Mouse (Mus musculus): ENCODE results near the gene Pou3f1. TPM values are rescaled to one million over a fixed set of nuclear protein-coding genes. Genes with fewer than 3 reads are reported as not detected.
"Not testable (repeated sequence)": the region's sequence is repeated elsewhere in the genome, so short reads cannot be mapped to it uniquely, and the experiment has no call there.

Gene Pou3f1
- total and polyA plus RNA-seq, 2 experiments from 2014 or later, result 4.8 to 6.3 TPM

- no peak for ATAC-seq
- Histone ChIP-seq H3K9me3 (ENCODE audit: low read length) (no peaks in the 10 kb centered on the region), H3K4me3 (ENCODE audit: low read length) (no peak overlapping the region), H3K27ac (no peak overlapping the region), H3K36me3 (ENCODE audit: insufficient read depth, low read length) (no peaks in the 10 kb centered on the region), H3K4me1 (ENCODE audit: insufficient read depth, low read length) (peaks cover 12% of the 10 kb centered on the region; the same call in 1 of the 2 replicates), H3K9ac (replicated peaks; ENCODE audit: low read length) (no peak overlapping the region), H3K4me2 (ENCODE audit: low read depth, low read length) (no peak overlapping the region), H3K27me3 (ENCODE audit: insufficient read depth, low read length) (no peaks in the 10 kb centered on the region)
- no peak for DNase-seq (ENCODE audit: low spot score)
- WGBS, result 82% methylated on average over 23 of the region's 23 CpGs
- no peak for TF ChIP-seq CTCF (IDR thresholded peaks at IDR 0.05; ENCODE audit: low read depth)
Observed at GRCm38 (mm10) chr4:124705661-124706269, 49.2 kb downstream of the Pou3f1 start.

GRCm38 (mm10) chr4:124707381-124708199, 51.0 kb downstream of the Pou3f1 start:
- H3K4me2 ChIP-seq (ENCODE audit: low read depth, low read length); ATAC-seq; H3K27me3 ChIP-seq (ENCODE audit: insufficient read depth, low read length); DNase-seq (ENCODE audit: low spot score); H3K9ac ChIP-seq (replicated peaks; ENCODE audit: low read length); H3K9me3 ChIP-seq (ENCODE audit: low read length); H3K36me3 ChIP-seq (ENCODE audit: insufficient read depth, low read length); H3K27ac ChIP-seq; H3K4me1 ChIP-seq (ENCODE audit: insufficient read depth, low read length); H3K4me3 ChIP-seq (ENCODE audit: low read length): not testable (repeated sequence)
- WGBS, result 82% methylated on average over 24 of the region's 25 CpGs

GRCm38 (mm10) chr4:124708200-124708517, 51.6 kb downstream of the Pou3f1 start:
- 9% methylated on average over 1 of the region's 1 CpGs for WGBS
- not testable (repeated sequence) for H3K36me3 ChIP-seq (ENCODE audit: insufficient read depth, low read length); H3K9ac ChIP-seq (replicated peaks; ENCODE audit: low read length); H3K4me2 ChIP-seq (ENCODE audit: low read depth, low read length); H3K27me3 ChIP-seq (ENCODE audit: insufficient read depth, low read length); H3K4me3 ChIP-seq (ENCODE audit: low read length); H3K4me1 ChIP-seq (ENCODE audit: insufficient read depth, low read length); ATAC-seq; DNase-seq (ENCODE audit: low spot score); H3K9me3 ChIP-seq (ENCODE audit: low read length)
- H3K27ac ChIP-seq, result peak overlapping the region; percentile 51; the same call in 1 of the 2 replicates

GRCm38 (mm10) chr4:124708518-124709477, 52.2 kb downstream of the Pou3f1 start:
- Histone ChIP-seq H3K4me2 (ENCODE audit: low read depth, low read length) (peak overlapping the region; percentile 60), H3K27me3 (ENCODE audit: insufficient read depth, low read length) (no peaks in the 10 kb centered on the region), H3K4me1 (ENCODE audit: insufficient read depth, low read length) (peaks cover 9% of the 10 kb centered on the region; the same call in 1 of the 2 replicates), H3K36me3 (ENCODE audit: insufficient read depth, low read length) (no peaks in the 10 kb centered on the region), H3K27ac (peak overlapping the region; percentile 51; the same call in 1 of the 2 replicates), H3K4me3 (ENCODE audit: low read length) (peak overlapping the region; percentile 29), H3K9me3 (ENCODE audit: low read length) (no peaks in the 10 kb centered on the region), H3K9ac (replicated peaks; ENCODE audit: low read length) (peak overlapping the region; percentile 35; the same call in 1 of the 2 replicates)
- WGBS, result 2% methylated on average over 41 of the region's 41 CpGs
- peak; percentile 58; the same call in 1 of the 2 replicates for ATAC-seq
- TF ChIP-seq CTCF (IDR thresholded peaks at IDR 0.05; ENCODE audit: low read depth), result no peak
- DNase-seq (ENCODE audit: low spot score), result peak; percentile 73

GRCm38 (mm10) chr4:124709961-124710446, 53.4 kb downstream of the Pou3f1 start:
- no peaks in the 10 kb centered on the region for H3K36me3 ChIP-seq (ENCODE audit: insufficient read depth, low read length)
- peaks cover 9% of the 10 kb centered on the region; the same call in 1 of the 2 replicates for H3K4me1 ChIP-seq (ENCODE audit: insufficient read depth, low read length)
- no peaks in the 10 kb centered on the region for H3K9me3 ChIP-seq (ENCODE audit: low read length)
- no peaks in the 10 kb centered on the region for H3K27me3 ChIP-seq (ENCODE audit: insufficient read depth, low read length)
- WGBS, result 5% methylated on average over 18 of the region's 18 CpGs
- 0 out of 2 replicates have a peak overlapping the region, but pooled peaks have one; percentile 11 for H3K27ac ChIP-seq
- DNase-seq (ENCODE audit: low spot score) (no peak), ATAC-seq (no peak)
- no peak for TF ChIP-seq CTCF (IDR thresholded peaks at IDR 0.05; ENCODE audit: low read depth)
- H3K4me3 ChIP-seq (ENCODE audit: low read length), result peak overlapping the region; percentile 11
- H3K4me2 ChIP-seq (ENCODE audit: low read depth, low read length), result peak overlapping the region; percentile 43
- 0 out of 2 replicates have a peak overlapping the region, but pooled peaks have one; percentile 17 for H3K9ac ChIP-seq (replicated peaks; ENCODE audit: low read length)

Other genes with a start within 250 kb of the Pou3f1 start
- 0.26 TPM in 1 of 2 replicates, not detected in the other for gene 3100002H09Rik, start 46.0 kb upstream of the Pou3f1 start, total RNA-seq (2014; rRNA removed)
- 0.23 TPM in 1 of 2 replicates, not detected in the other for gene 3100002H09Rik, start 46.0 kb upstream of the Pou3f1 start, polyA plus RNA-seq (2015; fragmentation: Nextera tagmentation; extraction: Ambion mirVana)
- 4.0 and 9.0 TPM in 2 replicates for gene Utp11, start 36.8 kb downstream of the Pou3f1 start, total RNA-seq (2014; rRNA removed)
- 31.2 and 39.0 TPM in 2 replicates for gene Utp11, start 36.8 kb downstream of the Pou3f1 start, polyA plus RNA-seq (2015; fragmentation: Nextera tagmentation; extraction: Ambion mirVana)
- 7.1 and 7.3 TPM in 2 replicates for gene Fhl3, start 43.9 kb downstream of the Pou3f1 start, total RNA-seq (2014; rRNA removed)
- 2.5 and 3.1 TPM in 2 replicates for gene Fhl3, start 43.9 kb downstream of the Pou3f1 start, polyA plus RNA-seq (2015; fragmentation: Nextera tagmentation; extraction: Ambion mirVana)
- 18.7 and 33.0 TPM in 2 replicates for gene Sf3a3, start 58.0 kb downstream of the Pou3f1 start, total RNA-seq (2014; rRNA removed)
- 79.7 and 87.9 TPM in 2 replicates for gene Sf3a3, start 58.0 kb downstream of the Pou3f1 start, polyA plus RNA-seq (2015; fragmentation: Nextera tagmentation; extraction: Ambion mirVana)
- 15.9 and 16.0 TPM in 2 replicates for gene Inpp5b, start 85.0 kb downstream of the Pou3f1 start, total RNA-seq (2014; rRNA removed)
- 14.9 and 15.4 TPM in 2 replicates for gene Inpp5b, start 85.0 kb downstream of the Pou3f1 start, polyA plus RNA-seq (2015; fragmentation: Nextera tagmentation; extraction: Ambion mirVana)
- gene Mtf1, start 145.3 kb downstream of the Pou3f1 start, total RNA-seq (2014; rRNA removed), result 7.7 and 17.3 TPM in 2 replicates
- gene Mtf1, start 145.3 kb downstream of the Pou3f1 start, polyA plus RNA-seq (2015; fragmentation: Nextera tagmentation; extraction: Ambion mirVana), result 23.4 and 24.7 TPM in 2 replicates
- 52.9 and 76.1 TPM in 2 replicates for gene Yrdc, start 193.9 kb downstream of the Pou3f1 start, total RNA-seq (2014; rRNA removed)
- gene Yrdc, start 193.9 kb downstream of the Pou3f1 start, polyA plus RNA-seq (2015; fragmentation: Nextera tagmentation; extraction: Ambion mirVana), result 47.0 and 52.9 TPM in 2 replicates
- 206 and 212 TPM in 2 replicates for gene 1110065P20Rik, start 194.4 kb downstream of the Pou3f1 start, total RNA-seq (2014; rRNA removed)
- 143 and 152 TPM in 2 replicates for gene 1110065P20Rik, start 194.4 kb downstream of the Pou3f1 start, polyA plus RNA-seq (2015; fragmentation: Nextera tagmentation; extraction: Ambion mirVana)
- 52.3 and 56.9 TPM in 2 replicates for gene Maneal, start 205.4 kb downstream of the Pou3f1 start, total RNA-seq (2014; rRNA removed)
- 9.4 and 9.6 TPM in 2 replicates for gene Maneal, start 205.4 kb downstream of the Pou3f1 start, polyA plus RNA-seq (2015; fragmentation: Nextera tagmentation; extraction: Ambion mirVana)
- 28.4 and 49.6 TPM in 2 replicates for gene Epha10, start 224.1 kb downstream of the Pou3f1 start, total RNA-seq (2014; rRNA removed)
- gene Epha10, start 224.1 kb downstream of the Pou3f1 start, polyA plus RNA-seq (2015; fragmentation: Nextera tagmentation; extraction: Ambion mirVana), result 13.7 and 14.2 TPM in 2 replicates

All from hindbrain, postnatal 0 days (tissue).